Mouse (Mus musculus) heart, adult 9 months (tissue): ENCODE measurements around the gene Optn.

Source experiments
- DNase-seq, 2 experiments: peaks; one replicate each; pipeline ENCODE4 v3.0.0; 2022; ENCODE audit warnings: low spot score in 2 of 2

Optn gene

GRCm38 (mm10) chr2:5029808-5030207, 34.0 kb downstream of the Optn start:
- DNase-seq: no peak

GRCm38 (mm10) chr2:5028047-5028446, 35.8 kb downstream of the Optn start:
- DNase-seq: peak; percentile 16 to 27

GRCm38 (mm10) chr2:5027057-5027456, 36.8 kb downstream of the Optn start:
- DNase-seq: no peak

DNA sequence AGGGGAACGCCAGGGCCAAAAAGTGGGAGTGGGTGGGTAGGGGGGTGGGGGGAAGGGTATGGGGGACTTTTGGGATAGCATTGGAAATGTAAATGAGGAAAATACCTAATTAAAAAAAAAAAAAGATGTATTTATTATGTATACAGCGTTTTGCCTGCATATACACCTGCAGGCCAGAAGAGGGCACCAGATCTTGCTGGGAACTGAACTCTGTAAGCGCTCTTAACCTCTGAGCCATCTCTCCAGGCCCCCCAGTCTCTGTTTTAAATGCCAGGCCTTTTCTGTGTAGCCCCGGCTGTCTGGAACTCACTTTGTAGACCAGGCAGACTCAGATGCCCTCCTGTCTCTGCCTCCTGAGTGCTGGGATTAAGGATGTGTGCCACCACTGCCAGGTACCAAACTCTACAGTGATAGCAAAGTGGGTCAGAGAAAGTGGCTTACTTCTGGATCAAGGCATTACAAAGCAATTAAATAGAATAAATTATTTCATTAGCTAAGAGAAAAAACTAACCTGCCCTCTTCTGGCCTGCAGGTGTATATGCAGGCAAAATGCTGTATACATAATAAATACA, 38.6 kb downstream of the Optn start:
- DNase-seq: no peak

DNA sequence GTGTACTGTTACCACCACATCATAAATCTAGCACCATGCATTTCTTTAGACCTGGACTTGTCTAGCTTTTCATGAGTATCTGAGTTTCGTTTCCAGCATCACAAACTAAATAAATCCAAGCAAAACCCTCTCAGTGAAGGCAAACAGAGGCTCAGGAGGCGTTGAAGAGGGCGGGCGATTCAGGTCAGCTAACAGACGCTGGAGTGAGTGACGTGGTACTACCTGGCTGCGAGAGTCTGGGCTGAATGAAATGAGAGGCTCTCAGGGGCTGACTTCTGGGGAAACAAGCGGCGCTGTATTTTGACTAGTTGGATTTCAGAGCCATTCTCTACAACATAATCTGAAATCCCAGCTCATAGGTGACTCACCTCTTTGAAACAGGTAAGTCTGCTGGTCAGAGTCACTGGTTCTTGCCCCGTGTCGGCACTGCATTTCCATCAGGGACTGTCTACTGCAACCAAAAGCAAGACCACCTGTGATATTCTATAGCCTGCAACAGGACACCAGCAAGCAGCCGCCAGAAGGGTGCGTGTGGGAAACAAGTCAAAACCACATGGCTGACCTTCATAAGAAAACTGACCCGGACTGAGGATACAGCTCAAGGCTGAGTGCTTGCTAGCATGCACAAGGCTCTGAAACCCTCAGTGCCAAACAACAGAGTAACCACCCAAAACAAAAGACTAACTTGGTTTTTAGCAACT, 40.0 kb downstream of the Optn start:
- DNase-seq: no peak

DNA sequence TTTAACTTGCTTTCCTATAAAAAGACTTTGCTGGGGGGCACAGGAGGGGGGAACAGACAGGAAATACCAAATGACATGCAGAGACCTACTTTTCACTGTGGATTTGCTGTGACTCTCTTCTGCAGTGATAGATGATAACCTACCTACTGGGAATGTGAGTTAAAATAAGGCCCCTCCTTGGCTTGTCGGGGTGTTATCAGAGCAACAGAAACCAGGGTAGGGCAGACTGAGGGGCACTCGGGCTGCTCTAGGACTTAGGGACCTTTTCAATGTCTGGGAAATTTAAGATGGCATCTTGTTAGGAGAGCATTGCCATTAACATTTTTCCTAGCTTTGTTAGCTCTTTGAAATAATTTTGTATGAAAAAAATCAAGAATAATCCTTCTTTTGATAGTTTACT, 40.6 kb downstream of the Optn start:
- no peak for DNase-seq

DNA sequence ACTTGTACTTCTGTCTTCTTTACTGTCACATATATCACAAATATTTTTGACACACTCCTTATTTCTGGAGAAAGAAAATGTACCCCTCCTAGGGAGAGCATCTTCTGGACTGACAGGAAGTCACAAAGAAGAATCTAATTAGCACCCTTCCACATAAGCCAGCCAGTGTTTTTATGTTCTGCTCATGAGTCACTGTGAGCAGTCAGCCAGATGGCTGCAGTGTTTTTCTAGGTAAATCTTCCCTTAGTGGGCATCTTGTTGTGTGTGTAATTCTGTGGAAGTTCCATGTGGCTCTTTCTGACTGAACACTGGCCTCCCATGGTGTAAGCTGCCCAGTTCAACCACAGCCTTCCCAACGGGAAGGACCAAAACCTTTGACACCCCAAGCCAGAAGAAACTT, 44.1 kb downstream of the Optn start:
- no peak for DNase-seq

DNA sequence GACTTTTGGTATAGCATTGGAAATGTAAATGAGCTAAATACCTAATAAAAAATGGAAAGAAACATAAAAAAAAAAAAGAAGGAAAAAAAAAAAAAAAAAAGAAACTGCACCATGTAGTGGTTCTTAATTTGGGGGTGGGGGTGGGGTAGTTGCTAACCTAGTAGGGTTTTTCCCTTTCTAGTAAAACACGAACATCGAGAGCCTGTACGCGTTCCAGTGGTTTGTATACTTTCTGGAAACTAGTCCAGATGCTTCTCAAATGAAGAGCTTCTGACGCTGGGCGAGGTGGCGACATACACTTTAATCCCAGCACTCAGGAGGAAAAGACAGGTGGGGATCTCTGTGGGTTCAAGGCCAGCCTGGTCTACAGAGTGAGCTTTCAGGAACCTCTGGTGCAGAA, 46.9 kb downstream of the Optn start:
- DNase-seq: no peak

- no peak for DNase-seq
Measured at GRCm38 (mm10) chr2:5015527-5015926, 48.3 kb downstream of the Optn start.

DNA sequence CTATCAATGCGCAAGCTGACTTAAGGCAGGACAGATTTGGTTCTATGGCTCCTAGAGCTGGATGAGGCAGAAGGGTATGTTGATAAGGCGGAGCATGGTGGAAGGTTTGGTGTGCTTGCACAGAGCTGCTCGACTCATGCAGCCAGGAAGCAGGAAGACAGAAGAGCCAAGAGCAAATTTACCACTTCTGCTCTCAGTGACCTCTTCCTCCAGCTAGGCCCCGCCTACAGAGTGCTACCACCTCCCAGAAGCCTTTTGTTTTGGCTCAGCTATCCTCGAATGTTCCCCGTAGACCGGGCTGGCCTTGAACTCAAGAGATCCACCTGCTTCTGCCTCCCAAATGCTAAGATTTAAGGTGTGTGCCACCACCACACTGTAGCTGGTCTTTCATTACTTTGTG, 49.2 kb downstream of the Optn start:
- no peak for DNase-seq

GRCm38 (mm10) chr2:5012491-5013324, 51.1 kb downstream of the Optn start, which contains the start of gene Mcm10:
Mcm10 (minus strand) TSS chr2:5012791.
- DNase-seq: peak; percentile 92 to 93

- DNase-seq: no peak
Measured at GRCm38 (mm10) chr2:5011898-5012490, 51.9 kb downstream of the Optn start.

DNA sequence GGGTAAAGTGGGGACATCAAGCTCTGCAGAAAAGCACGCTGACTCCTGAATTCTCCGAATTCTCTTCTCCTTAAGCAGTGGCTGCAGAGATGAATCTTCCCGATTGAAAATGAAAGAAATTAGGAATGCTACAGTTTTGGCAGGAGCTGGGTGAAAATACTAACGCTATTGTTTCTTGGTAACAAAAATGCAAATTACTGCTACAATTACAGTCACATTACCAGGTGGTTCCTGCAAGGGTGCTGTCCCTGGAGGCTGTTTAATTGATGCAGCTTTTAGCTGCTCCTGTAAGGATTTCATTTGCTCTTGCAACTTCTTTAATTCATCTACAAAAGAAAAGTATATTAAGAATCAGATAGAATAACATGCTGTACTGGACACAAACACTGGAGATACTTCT, 56.7 kb downstream of the Optn start:
- DNase-seq: no peak

DNA sequence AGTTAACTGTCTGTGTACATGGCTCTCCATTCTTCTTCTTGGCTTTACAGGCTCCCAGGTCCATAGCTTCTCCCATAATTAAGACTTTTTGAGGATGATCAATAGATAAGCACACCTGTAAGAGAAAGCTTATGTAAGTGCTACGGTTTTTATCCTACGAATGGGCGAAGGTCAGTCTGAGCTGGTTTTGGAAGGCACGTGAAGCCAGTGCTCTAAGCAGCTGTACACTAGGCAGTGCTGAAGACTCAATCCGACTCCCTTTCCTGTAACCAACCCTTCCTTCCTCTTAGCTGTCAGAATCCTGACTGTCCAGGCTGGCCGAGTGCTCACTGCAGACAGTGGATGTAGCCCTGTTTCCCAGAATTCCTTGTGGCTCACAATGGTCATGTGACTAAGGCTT, 62.6 kb downstream of the Optn start:
- DNase-seq: no peak

DNA sequence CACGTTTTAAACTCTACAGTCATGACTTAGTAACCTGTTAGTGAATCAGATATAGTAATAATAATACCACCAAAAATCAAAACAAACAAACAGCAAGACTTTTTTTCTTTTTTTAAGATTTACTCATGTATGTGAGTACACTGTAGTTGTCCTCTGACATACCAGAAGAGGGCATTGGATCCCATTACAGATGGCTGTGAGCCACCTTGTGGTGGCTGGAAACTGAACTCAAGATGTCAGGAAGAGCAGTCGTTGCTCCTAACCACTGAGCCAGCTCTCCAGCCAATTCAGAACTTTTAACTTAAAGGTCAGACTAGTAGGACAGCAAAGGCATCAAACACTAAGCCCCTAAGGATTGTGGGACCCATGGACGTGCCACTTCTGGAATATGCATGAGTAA, 64.9 kb downstream of the Optn start:
- no peak for DNase-seq

DNA sequence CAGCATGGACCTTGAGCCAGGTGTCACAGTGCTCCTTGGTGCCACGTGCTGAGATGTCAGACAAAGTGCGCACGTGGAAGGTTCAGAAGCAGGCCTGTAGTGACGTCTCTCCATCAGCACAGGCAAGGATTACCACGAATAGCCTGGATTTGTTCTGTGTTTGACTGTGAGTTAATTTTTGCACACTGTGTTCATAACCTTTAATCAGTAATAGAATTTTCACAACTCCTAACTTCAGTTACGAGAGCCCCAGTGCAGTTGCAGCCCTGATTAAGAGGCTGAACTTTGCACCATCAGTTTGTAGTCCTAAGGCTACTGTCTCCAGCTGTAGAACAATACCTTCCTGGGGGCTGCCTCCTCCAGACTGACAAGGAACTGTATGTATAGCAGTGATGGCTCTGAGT, 67.4 kb downstream of the Optn start:
- no peak for DNase-seq

GRCm38 (mm10) chr2:4995646-4996045, 68.2 kb downstream of the Optn start:
- DNase-seq: no peak

- no peak for DNase-seq
Measured at GRCm38 (mm10) chr2:4994436-4994835, 69.4 kb downstream of the Optn start.

GRCm38 (mm10) chr2:4993584-4993983, 70.3 kb downstream of the Optn start:
- no peak for DNase-seq

DNA sequence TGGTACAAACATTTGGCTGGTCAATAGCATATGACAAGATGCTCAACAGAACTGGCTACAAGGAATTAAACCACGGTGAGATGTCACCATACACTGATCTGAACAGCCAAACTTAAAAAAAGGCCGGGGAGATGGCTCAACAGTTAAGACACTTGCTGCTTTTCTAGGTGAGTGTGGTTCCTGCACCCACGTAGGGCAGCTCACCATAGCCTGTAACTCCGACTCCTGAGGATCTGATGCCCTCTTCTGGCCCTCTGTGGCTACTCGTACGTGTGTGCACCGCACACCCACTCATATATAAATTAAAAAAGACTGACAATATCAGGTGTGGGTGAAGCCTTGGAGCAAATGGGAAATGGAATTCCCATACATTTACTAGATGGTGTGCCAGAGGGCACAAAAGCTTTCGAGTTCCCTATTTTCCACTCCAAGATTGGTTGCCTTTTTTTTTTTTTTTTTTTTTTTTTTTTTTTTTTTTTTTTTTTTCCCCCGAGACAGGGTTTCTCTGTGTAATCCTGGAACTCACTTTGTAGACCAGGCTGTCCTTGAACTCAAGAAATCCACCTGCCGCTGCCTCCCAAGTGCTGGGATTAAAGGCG, 74.9 kb downstream of the Optn start:
- no peak for DNase-seq

- DNase-seq: no peak
Measured at GRCm38 (mm10) chr2:4987388-4988180, 76.3 kb downstream of the Optn start.
